Mouse (Mus musculus) heart, embryonic 12.5 days (tissue): Measurements from ENCODE around the gene Cdc25a. TPM values are rescaled to one million over a fixed set of nuclear protein-coding genes. Genes with fewer than 3 reads are reported as not detected.

Experiments used
- ATAC-seq: fragments of 200-750 bp; cut with Nextera tagmentation; 2 replicates; pipeline ENCODE4 v1.8.0; 2017; ENCODE audit warnings: moderate TSS enrichment, moderate library complexity; ENCODE audit not compliant: insufficient number of reproducible peaks, low FRiP score
- H3K27ac ChIP-seq: fragments of 300-500 bp; sonication (generic); 2 replicates; pipeline ENCODE4 v1.5.1; 2016; ENCODE audit warnings: mild to moderate bottlenecking, moderate library complexity; ENCODE audit not compliant: poor library complexity, severe bottlenecking
- H3K27me3 ChIP-seq: fragments of 300-500 bp; sonication (generic); replicated peaks from 2 replicates; pipeline ENCODE4 v1.6.1; 2016; ENCODE audit warnings: mild to moderate bottlenecking, moderate library complexity
- H3K36me3 ChIP-seq: fragments of 300-500 bp; sonication (generic); 2 replicates; pipeline ENCODE4 v1.6.1; 2016; ENCODE audit warnings: mild to moderate bottlenecking, moderate library complexity
- H3K4me1 ChIP-seq: fragments of 300-500 bp; sonication (generic); replicated peaks from 2 replicates; pipeline ENCODE4 v1.6.1; 2016; ENCODE audit warnings: mild to moderate bottlenecking
- H3K4me2 ChIP-seq: fragments of 300-500 bp; sonication (generic); 2 replicates; pipeline ENCODE4 v1.6.1; 2016; ENCODE audit warnings: mild to moderate bottlenecking, moderate library complexity
- H3K4me3 ChIP-seq: fragments of 300-500 bp; sonication (generic); 2 replicates; pipeline ENCODE4 v1.5.1; 2016; ENCODE audit warnings: mild to moderate bottlenecking
- H3K9ac ChIP-seq: fragments of 300-500 bp; sonication (generic); 2 replicates; pipeline ENCODE4 v1.6.1; 2016; ENCODE audit warnings: mild to moderate bottlenecking, moderate library complexity
- H3K9me3 ChIP-seq: fragments of 300-500 bp; sonication (generic); replicated peaks from 2 replicates; pipeline ENCODE4 v1.6.1; 2016; ENCODE audit warnings: mild to moderate bottlenecking, moderate library complexity
- WGBS: fragments of 180-500 bp; shearing (Covaris S2); methylation state at CpG from one replicate; pipeline ENCODE4 v1.1.7; 2016; 5-methylcytosine and 5-hydroxymethylcytosine counted together
- microRNA-seq: library from miRNA; unstranded; fragments of <30 nt; microRNA quantifications from one replicate; pipeline ENCODE4, GENCODE M21; 2017
- polyA plus RNA-seq: library from polyadenylated mRNA; unstranded; fragments of >200 nt; fragmentation: Nextera tagmentation; extraction: Ambion mirVana; gene quantifications from 2 replicates; pipeline ENCODE4 v1.2.1, GENCODE M21; 2016

Cdc25a gene
- polyA plus RNA-seq, 1 experiment from 2014 or later: 27.6 TPM

- Histone ChIP-seq H3K9ac (no peak overlapping the region), H3K27me3 (no peaks in the 10 kb centered on the region), H3K4me3 (no peak overlapping the region), H3K27ac (no peak overlapping the region), H3K36me3 (no peaks in the 10 kb centered on the region), H3K9me3 (no peaks in the 10 kb centered on the region), H3K4me1 (peaks cover 20% of the 10 kb centered on the region), H3K4me2 (no peak overlapping the region)
- ATAC-seq: no peak
- WGBS: 92% methylated on average over 3 of the region's 3 CpGs
Observed at GRCm38 (mm10) chr9:109939401-109939800, 64.0 kb downstream of the Cdc25a start.

GRCm38 (mm10) chr9:109942796-109943195 lies 67.4 kb downstream of the Cdc25a start:
- Histone ChIP-seq H3K9me3 (no peaks in the 10 kb centered on the region), H3K4me2 (no peak overlapping the region), H3K36me3 (peaks cover 3% of the 10 kb centered on the region; the same call in 1 of the 2 replicates), H3K4me3 (no peak overlapping the region), H3K9ac (no peak overlapping the region), H3K4me1 (peaks cover 24% of the 10 kb centered on the region), H3K27me3 (no peaks in the 10 kb centered on the region), H3K27ac (no peak overlapping the region)
- no peak for ATAC-seq
- WGBS: 75% methylated on average over 4 of the region's 4 CpGs

Small RNA genes lying within 50 kb of the gene (microRNA-seq; reads per million reads assigned to microRNA genes)
- 1.7 reads per million for gene Mir7089

Other genes with a start within 250 kb of the Cdc25a start
- gene Fbxw24, start 249.5 kb upstream of the Cdc25a start, polyA plus RNA-seq: not detected in 2 replicates
- gene Fbxw25, start 210.9 kb upstream of the Cdc25a start, polyA plus RNA-seq: not detected in 2 replicates
- gene Fbxw18, start 172.9 kb upstream of the Cdc25a start, polyA plus RNA-seq: not detected in 2 replicates
- gene Fbxw26, start 129.5 kb upstream of the Cdc25a start, polyA plus RNA-seq: not detected in 2 replicates
- not detected in 2 replicates for gene Fbxw27, start 84.9 kb upstream of the Cdc25a start, polyA plus RNA-seq
- gene Spink8, start 63.3 kb upstream of the Cdc25a start, polyA plus RNA-seq: not detected in 2 replicates
- gene Nme6, start 42.8 kb upstream of the Cdc25a start, polyA plus RNA-seq: 55.7 and 60.5 TPM in 2 replicates
- 0.35 and 1.1 TPM in 2 replicates for gene Camp, start 26.0 kb upstream of the Cdc25a start, polyA plus RNA-seq
- gene Map4, start 55.9 kb downstream of the Cdc25a start, polyA plus RNA-seq: 118 and 122 TPM in 2 replicates
- gene Smarcc1, start 242.1 kb downstream of the Cdc25a start, polyA plus RNA-seq: 111 and 118 TPM in 2 replicates
- gene Dhx30, start 242.3 kb downstream of the Cdc25a start, polyA plus RNA-seq: 114 and 120 TPM in 2 replicates